Mouse (Mus musculus) stomach, postnatal 0 days (tissue): ENCODE data around the gene Fam228a. TPM values are rescaled to one million over a fixed set of nuclear protein-coding genes. Genes with fewer than 3 reads are reported as not detected.

Experiments used
- ATAC-seq: fragments of 200-750 bp; cut with Nextera tagmentation; 2 replicates; pipeline ENCODE4 v1.8.0; 2017; ENCODE audit not compliant: low FRiP score, low TSS enrichment
- DNase-seq: peaks from one replicate; pipeline ENCODE4 v3.0.0-alpha.2; 2016; ENCODE audit warnings: low spot score
- H3K27ac ChIP-seq: fragments of 300-500 bp; sonication (generic); replicated peaks from 2 replicates; pipeline ENCODE4 v1.5.1; 2014; ENCODE audit warnings: mild to moderate bottlenecking, control low read depth
- H3K27me3 ChIP-seq: fragments of 300-500 bp; sonication (generic); 2 replicates; pipeline ENCODE4 v1.6.1; 2014; ENCODE audit warnings: low read length; ENCODE audit not compliant: control insufficient read depth, insufficient read depth
- H3K36me3 ChIP-seq: fragments of 300-500 bp; sonication (generic); 2 replicates; pipeline ENCODE4 v1.6.1; 2014; ENCODE audit warnings: low read length, mixed read lengths; ENCODE audit not compliant: control insufficient read depth, insufficient read depth
- H3K4me1 ChIP-seq: fragments of 300-500 bp; sonication (generic); replicated peaks from 2 replicates; pipeline ENCODE4 v1.6.1; 2014; ENCODE audit warnings: antibody characterized with exemption; ENCODE audit not compliant: control insufficient read depth, insufficient read depth
- H3K4me2 ChIP-seq: fragments of 300-500 bp; sonication (generic); replicated peaks from 2 replicates; pipeline ENCODE4 v1.6.1; 2014; ENCODE audit warnings: low read depth, mild to moderate bottlenecking, control low read depth, moderate library complexity
- H3K4me3 ChIP-seq: fragments of 300-500 bp; sonication (generic); 2 replicates; pipeline ENCODE4 v1.5.1; 2014; ENCODE audit warnings: low read depth, low read length, control low read depth
- H3K9ac ChIP-seq: fragments of 300-500 bp; sonication (generic); 2 replicates; pipeline ENCODE4 v1.6.1; 2014; ENCODE audit warnings: mild to moderate bottlenecking, low read length, control low read depth, mixed read lengths
- H3K9me3 ChIP-seq: fragments of 300-500 bp; sonication (generic); 2 replicates; pipeline ENCODE4 v1.6.1; 2016; ENCODE audit warnings: low read length; ENCODE audit not compliant: control insufficient read depth
- CTCF ChIP-seq: IDR thresholded peaks from 2 replicates; pipeline ENCODE4 v1.5.1; 2016; ENCODE audit warnings: antibody characterized with exemption, low read depth, mild to moderate bottlenecking, moderate library complexity
- EP300 ChIP-seq: optimal IDR thresholded peaks from 2 replicates; pipeline ENCODE3; 2016; ENCODE audit warnings: antibody characterized with exemption
- WGBS: fragments of 180-500 bp; shearing (Covaris S2); extraction: QIAGEN DNeasy Blood & Tissue Kit; methylation state at CpG from one replicate; pipeline ENCODE4 v1.1.7; 2014; 5-methylcytosine and 5-hydroxymethylcytosine counted together
- polyA plus RNA-seq: library from polyadenylated mRNA; unstranded; fragments of >200 nt; fragmentation: Nextera tagmentation; extraction: Ambion mirVana; gene quantifications from 2 replicates; pipeline ENCODE4 v1.2.1, GENCODE M21; 2015

Fam228a gene
- polyA plus RNA-seq, 1 experiment from 2014 or later, result 0.05 TPM

DNA sequence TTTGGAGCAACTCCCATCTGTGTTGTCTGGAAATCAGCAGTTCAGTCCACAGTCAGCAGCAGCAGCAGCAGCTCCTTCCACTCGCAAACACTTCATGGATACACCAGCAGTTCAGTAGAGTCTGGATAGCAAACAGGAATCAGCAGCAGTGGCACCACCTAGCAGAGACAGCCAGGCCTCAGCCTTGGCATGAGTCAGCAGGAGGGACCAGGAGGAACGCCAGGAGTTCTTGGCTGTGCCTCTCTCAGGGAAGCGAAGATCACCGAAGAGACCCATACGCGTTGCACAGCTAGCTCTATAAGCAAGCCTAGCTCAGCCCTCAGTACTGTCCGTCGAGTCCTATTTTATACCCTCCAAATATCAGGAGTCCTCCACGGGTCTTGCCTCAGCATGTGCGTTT is 6.3 kb upstream of the Fam228a start:
- no peak overlapping the region for H3K27ac ChIP-seq
- TF ChIP-seq EP300 (no peak), CTCF (no peak)
- no peaks in the 10 kb centered on the region for H3K27me3 ChIP-seq
- H3K4me1 ChIP-seq, result no peaks in the 10 kb centered on the region
- DNase-seq (no peak), ATAC-seq (no peak)
- H3K4me3 ChIP-seq, result no peak overlapping the region
- no peak overlapping the region for H3K9ac ChIP-seq
- 82% methylated on average over 10 of the region's 10 CpGs for WGBS
- no peaks in the 10 kb centered on the region for H3K36me3 ChIP-seq
- H3K4me2 ChIP-seq, result no peak overlapping the region
- H3K9me3 ChIP-seq, result no peaks in the 10 kb centered on the region

DNA sequence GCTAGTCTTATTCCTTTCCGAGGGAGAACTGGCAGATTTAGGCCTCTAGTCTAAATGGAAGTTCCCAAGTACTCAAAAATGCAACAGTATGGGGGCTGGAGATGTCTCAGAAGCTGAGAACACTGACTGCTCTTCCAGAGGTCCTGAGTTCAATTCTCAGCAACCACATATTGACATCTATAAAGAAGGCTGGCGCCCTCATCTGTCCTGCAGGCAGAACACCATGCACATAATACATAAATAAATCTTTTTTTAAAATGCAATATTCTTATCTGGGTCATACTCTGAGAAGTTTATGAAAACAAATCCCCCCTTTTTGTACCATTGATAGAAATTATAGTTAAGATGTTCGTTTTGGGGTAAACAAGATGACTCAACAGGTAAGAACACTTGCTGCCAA is 4.0 kb upstream of the Fam228a start:
- Histone ChIP-seq H3K9ac (no peak overlapping the region), H3K27me3 (no peaks in the 10 kb centered on the region), H3K4me1 (no peaks in the 10 kb centered on the region), H3K9me3 (no peaks in the 10 kb centered on the region), H3K27ac (no peak overlapping the region), H3K4me3 (no peak overlapping the region), H3K36me3 (no peaks in the 10 kb centered on the region), H3K4me2 (no peak overlapping the region)
- ATAC-seq, result no peak
- no peak for DNase-seq
- 88% methylated on average over 3 of the region's 3 CpGs for WGBS
- TF ChIP-seq EP300 (no peak), CTCF (peak; percentile 33; the same call in 1 of the 2 replicates)

DNA sequence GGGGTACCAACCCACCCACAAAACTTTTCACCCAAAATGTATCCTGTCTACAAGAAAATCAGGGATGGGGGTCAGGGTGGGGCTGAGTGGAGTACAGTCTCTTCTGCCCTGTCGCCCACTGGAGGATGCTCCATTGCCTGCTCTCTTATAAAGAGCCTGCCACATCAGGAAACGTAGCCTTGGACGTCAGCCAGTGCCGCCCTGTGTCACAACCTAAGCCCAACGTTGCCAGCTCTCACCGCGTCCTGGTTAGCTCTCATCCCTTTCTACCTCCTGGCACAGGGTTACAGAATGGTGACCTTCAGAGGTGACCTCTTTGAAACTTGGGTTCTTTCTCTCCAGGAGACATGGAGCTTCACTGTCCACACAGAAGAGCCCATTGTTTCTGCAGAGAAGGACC is 2.6 kb upstream of the Fam228a start:
- H3K4me3 ChIP-seq, result no peak overlapping the region
- ATAC-seq (no peak), DNase-seq (no peak)
- no peak for TF ChIP-seq CTCF
- no peak for TF ChIP-seq EP300
- H3K4me2 ChIP-seq, result no peak overlapping the region
- 75% methylated on average over 7 of the region's 7 CpGs for WGBS
- no peaks in the 10 kb centered on the region for H3K4me1 ChIP-seq
- no peaks in the 10 kb centered on the region for H3K36me3 ChIP-seq
- no peaks in the 10 kb centered on the region for H3K27me3 ChIP-seq
- H3K9ac ChIP-seq, result no peak overlapping the region
- no peak overlapping the region for H3K27ac ChIP-seq
- no peaks in the 10 kb centered on the region for H3K9me3 ChIP-seq

DNA sequence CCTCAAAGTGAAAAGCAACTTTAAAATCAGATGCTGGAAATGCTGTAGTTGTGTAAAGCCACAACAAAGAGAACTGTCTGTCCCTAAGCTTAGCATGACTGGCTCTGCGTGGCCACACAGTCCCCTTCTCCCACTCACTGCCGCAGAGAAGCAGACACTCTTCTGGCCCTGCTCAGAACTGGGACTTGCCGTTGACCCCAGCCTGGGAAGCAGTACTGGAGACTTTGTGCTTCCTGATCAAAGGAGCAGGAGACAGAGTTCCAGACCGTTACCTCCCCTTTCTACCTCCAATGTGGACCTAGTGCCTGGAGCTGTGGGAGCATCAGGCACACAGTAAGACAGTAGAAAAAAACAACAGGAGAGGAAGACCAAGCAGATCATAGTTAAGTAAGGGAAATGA is 5.9 kb downstream of the Fam228a start:
- Histone ChIP-seq H3K27me3 (no peaks in the 10 kb centered on the region), H3K4me2 (no peak overlapping the region), H3K4me3 (no peak overlapping the region), H3K9me3 (no peaks in the 10 kb centered on the region), H3K27ac (no peak overlapping the region), H3K4me1 (no peaks in the 10 kb centered on the region), H3K9ac (no peak overlapping the region), H3K36me3 (no peaks in the 10 kb centered on the region)
- TF ChIP-seq CTCF, result no peak
- no peak for TF ChIP-seq EP300
- ATAC-seq, result no peak
- whole genome bisulfite sequencing, result 60% methylated on average over 4 of the region's 4 CpGs
- DNase-seq, result no peak

DNA sequence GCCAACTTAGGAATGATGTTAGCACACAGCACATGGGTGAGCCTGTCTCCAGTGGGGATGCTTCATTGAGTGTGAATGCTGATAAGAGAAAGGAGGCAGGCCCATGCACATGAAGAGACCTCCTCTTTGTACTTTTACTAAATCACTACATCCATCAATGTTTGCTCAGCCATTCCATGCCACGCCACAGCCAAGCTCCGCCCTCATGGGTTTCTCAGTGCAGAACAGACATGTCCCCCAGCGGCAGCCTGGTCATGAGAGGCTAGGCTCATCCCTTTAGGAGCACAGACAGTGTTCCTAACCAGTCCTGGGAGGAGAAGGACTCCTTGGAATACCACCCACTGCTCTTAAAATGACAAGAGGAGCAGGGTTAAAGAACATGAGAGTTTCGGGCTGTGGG is 6.6 kb downstream of the Fam228a start:
- Histone ChIP-seq H3K4me3 (no peak overlapping the region), H3K27ac (no peak overlapping the region), H3K9ac (no peak overlapping the region), H3K27me3 (no peaks in the 10 kb centered on the region), H3K4me2 (no peak overlapping the region), H3K9me3 (no peaks in the 10 kb centered on the region), H3K4me1 (no peaks in the 10 kb centered on the region), H3K36me3 (no peaks in the 10 kb centered on the region)
- WGBS, result 50% methylated on average over 4 of the region's 4 CpGs
- no peak for DNase-seq
- no peak for TF ChIP-seq CTCF
- TF ChIP-seq EP300, result no peak
- no peak for ATAC-seq

DNA sequence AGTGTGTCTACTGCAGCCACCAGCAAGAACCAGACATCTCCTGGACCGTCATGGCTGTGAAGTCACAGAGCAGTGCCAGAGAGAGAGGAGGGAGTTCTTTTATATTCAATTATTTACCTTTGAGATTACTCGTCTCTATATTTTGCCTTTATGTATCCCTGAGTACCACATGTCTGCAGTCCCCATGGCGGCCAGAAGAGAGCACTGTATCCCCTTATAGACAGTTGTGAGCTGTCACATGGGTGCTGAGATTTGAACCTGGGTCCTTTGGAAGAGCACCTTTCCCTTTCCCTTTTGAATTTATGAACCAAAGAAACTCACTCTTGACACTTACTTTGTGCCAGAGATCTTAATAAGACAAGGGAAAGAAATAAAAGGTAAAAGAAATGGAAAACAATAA is 9.1 kb downstream of the Fam228a start:
- 85% methylated on average over 3 of the region's 3 CpGs for WGBS
- ATAC-seq (no peak), DNase-seq (no peak)
- no peak overlapping the region for H3K27ac ChIP-seq
- no peaks in the 10 kb centered on the region for H3K4me1 ChIP-seq
- H3K4me2 ChIP-seq, result no peak overlapping the region
- H3K4me3 ChIP-seq, result no peak overlapping the region
- TF ChIP-seq EP300 (no peak), CTCF (peak; percentile 28)
- no peak overlapping the region for H3K9ac ChIP-seq
- H3K36me3 ChIP-seq, result no peaks in the 10 kb centered on the region
- H3K9me3 ChIP-seq, result no peaks in the 10 kb centered on the region
- H3K27me3 ChIP-seq, result no peaks in the 10 kb centered on the region
